Mouse (Mus musculus) cerebellum, adult 2 months (tissue): ENCODE measurements around the gene Oard1.

Experiments used
- CTCF ChIP-seq: fragments of 200-500 bp; IDR thresholded peaks from 2 replicates; pipeline ENCODE4 v1.5.1; 2011; ENCODE audit warnings: low read depth, mild to moderate bottlenecking, control low read depth, low read length, moderate library complexity, borderline replicate concordance; ENCODE audit not compliant: insufficient read depth
- POLR2A ChIP-seq: fragments of 200-500 bp; IDR thresholded peaks from 2 replicates; pipeline ENCODE4 v1.6.1; 2011; ENCODE audit warnings: low read length, control low read depth, borderline replicate concordance; ENCODE audit not compliant: insufficient read depth

GRCm38 (mm10) chr17:48431054-48431453 is 21.2 kb downstream of the Oard1 start:
- no peak for TF ChIP-seq CTCF
- no peak for TF ChIP-seq POLR2A
